Mouse (Mus musculus) cerebellum, postnatal 36 days (tissue): ENCODE data around the gene Ormdl3.
"Not testable (repeated sequence)": the region's sequence is repeated elsewhere in the genome, so short reads cannot be mapped to it uniquely, and the experiment has no call there.

ENCODE experiments used
- DNase-seq, 2 experiments: peaks; one replicate each; pipeline ENCODE4 v3.0.0; 2021 to 2022; ENCODE audit warnings: mixed read lengths in 2 of 2

Gene Ormdl3

GRCm38 (mm10) chr11:98586892-98587563 lies at the start of gene Ormdl3:
Ormdl3 (minus strand) TSS chr11:98587368.
- peak; percentile 96 to 98 for DNase-seq

GRCm38 (mm10) chr11:98635312-98635970 lies 48.3 kb upstream of the Ormdl3 start:
- DNase-seq, result peak in 1 of 2 experiments; percentile 4

GRCm38 (mm10) chr11:98630646-98631045 lies 43.5 kb upstream of the Ormdl3 start:
- DNase-seq, result no peak

GRCm38 (mm10) chr11:98628706-98629105 lies 41.5 kb upstream of the Ormdl3 start:
- DNase-seq, result no peak

- DNase-seq, result no peak
Measured at GRCm38 (mm10) chr11:98625611-98626410, 38.6 kb upstream of the Ormdl3 start, which contains the start of the genes Gm12355 and Gsdma3. Gm12355 (minus strand) TSS chr11:98625661. Gsdma3 (plus strand) TSS chr11:98626360.

- DNase-seq, result not testable (repeated sequence)
Measured at GRCm38 (mm10) chr11:98624381-98624780, 37.2 kb upstream of the Ormdl3 start.

GRCm38 (mm10) chr11:98623981-98624380 lies 36.8 kb upstream of the Ormdl3 start:
- DNase-seq, result not testable (repeated sequence)

GRCm38 (mm10) chr11:98620791-98621190 lies 33.6 kb upstream of the Ormdl3 start:
- DNase-seq, result no peak

- DNase-seq, result peak in 1 of 2 experiments; percentile 31
Measured at GRCm38 (mm10) chr11:98606763-98607162, 19.6 kb upstream of the Ormdl3 start.

GRCm38 (mm10) chr11:98604911-98605310 lies 17.7 kb upstream of the Ormdl3 start:
- DNase-seq, result not testable (repeated sequence)

GRCm38 (mm10) chr11:98603953-98604352 lies 16.8 kb upstream of the Ormdl3 start:
- no peak for DNase-seq

- no peak for DNase-seq
Measured at GRCm38 (mm10) chr11:98602090-98602690, 15.0 kb upstream of the Ormdl3 start.

- peak; percentile 32 to 44 for DNase-seq
Measured at GRCm38 (mm10) chr11:98599291-98599690, 12.1 kb upstream of the Ormdl3 start.

- DNase-seq, result peak; percentile 55 to 64
Measured at GRCm38 (mm10) chr11:98598851-98599290, 11.7 kb upstream of the Ormdl3 start.

GRCm38 (mm10) chr11:98597991-98598390 lies 10.8 kb upstream of the Ormdl3 start, which contains the start of gene Lrrc3c:
Lrrc3c (plus strand) TSS chr11:98598291.
- DNase-seq, result no peak

GRCm38 (mm10) chr11:98597363-98597762 lies 10.2 kb upstream of the Ormdl3 start:
- DNase-seq, result peak; percentile 24 to 37

- DNase-seq, result no peak
Measured at GRCm38 (mm10) chr11:98595955-98596354, 8.8 kb upstream of the Ormdl3 start.

- no peak for DNase-seq
Measured at GRCm38 (mm10) chr11:98595473-98595872, 8.3 kb upstream of the Ormdl3 start.

- no peak for DNase-seq
Measured at GRCm38 (mm10) chr11:98595021-98595420, 7.9 kb upstream of the Ormdl3 start.

- peak; percentile 53 to 58 for DNase-seq
Measured at GRCm38 (mm10) chr11:98590548-98591445, 3.6 kb upstream of the Ormdl3 start.

- no peak for DNase-seq
Measured at GRCm38 (mm10) chr11:98589306-98589705, 2.1 kb upstream of the Ormdl3 start.
